Mouse (Mus musculus): ENCODE data around the gene Exoc3l2. TPM values are rescaled to one million over a fixed set of nuclear protein-coding genes. Genes with fewer than 3 reads are reported as not detected.

The Exoc3l2 gene
- polyA plus RNA-seq, 1 experiment, result 0.01 TPM

DNA sequence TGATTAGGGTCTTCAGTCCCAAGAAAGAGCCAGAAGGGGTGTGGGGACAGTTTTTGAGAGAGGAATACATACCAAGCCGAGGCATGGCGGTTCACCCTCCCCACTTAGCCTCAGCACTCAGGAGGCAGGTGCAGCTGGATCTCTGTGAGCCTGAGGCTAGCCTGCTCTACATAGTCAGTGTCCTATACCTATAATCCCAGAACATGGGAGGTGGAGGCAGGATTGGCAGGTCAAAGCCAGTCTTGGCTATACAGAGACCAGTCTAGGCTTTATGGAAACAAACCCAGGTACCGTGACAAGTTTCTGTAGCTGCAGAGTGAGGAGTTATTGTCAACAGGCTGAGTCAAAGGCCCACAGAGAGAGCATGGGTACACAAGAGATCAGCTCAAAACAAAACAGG lies 40.0 kb upstream of the Exoc3l2 start:
- Histone ChIP-seq H3K27me3 (ENCODE audit: control insufficient read depth, insufficient read depth, insufficient read length) (peaks cover 8% of the 10 kb centered on the region), H3K36me3 (ENCODE audit: control insufficient read depth, insufficient read depth) (no peaks in the 10 kb centered on the region), H3K4me3 (ENCODE audit: insufficient read depth, poor library complexity, severe bottlenecking) (no peak overlapping the region), H3K79me3 (ENCODE audit: low read depth) (no peaks in the 10 kb centered on the region), H3K79me2 (ENCODE audit: control insufficient read depth, insufficient read depth) (no peaks in the 10 kb centered on the region), H3ac (ENCODE audit: control insufficient read depth, insufficient read length, low read depth) (no peak overlapping the region)
- TF ChIP-seq MYOG (IDR thresholded peaks at IDR 0.05; ENCODE audit: control insufficient read depth, extremely low read depth, insufficient read length) (no peak), CEBPB (IDR thresholded peaks at IDR 0.05; ENCODE audit: low read depth) (no peak), MAX (IDR thresholded peaks at IDR 0.05) (no peak), USF1 (IDR thresholded peaks at IDR 0.05; ENCODE audit: low read depth) (no peak), FOSL1 (IDR thresholded peaks at IDR 0.05; ENCODE audit: insufficient read depth, low read length, poor library complexity, severe bottlenecking) (no peak), CTCF (IDR thresholded peaks at IDR 0.05; ENCODE audit: control insufficient read depth, insufficient read depth, insufficient read length) (no peak), MYOD1 (IDR thresholded peaks at IDR 0.05; ENCODE audit: control insufficient read depth, insufficient read length, low read depth) (no peak)

- H3K79me2 ChIP-seq (ENCODE audit: control insufficient read depth, insufficient read depth), result no peaks in the 10 kb centered on the region
- no peak for TF ChIP-seq MAX (IDR thresholded peaks at IDR 0.05)
- TF ChIP-seq USF1 (IDR thresholded peaks at IDR 0.05; ENCODE audit: low read depth), result no peak
- no peak for TF ChIP-seq CTCF (IDR thresholded peaks at IDR 0.05; ENCODE audit: control insufficient read depth, insufficient read depth, insufficient read length)
- TF ChIP-seq MYOG (IDR thresholded peaks at IDR 0.05; ENCODE audit: control insufficient read depth, extremely low read depth, insufficient read length), result no peak
- TF ChIP-seq FOSL1 (IDR thresholded peaks at IDR 0.05; ENCODE audit: insufficient read depth, low read length, poor library complexity, severe bottlenecking), result no peak
- no peak for TF ChIP-seq CEBPB (IDR thresholded peaks at IDR 0.05; ENCODE audit: low read depth)
- no peak for TF ChIP-seq MYOD1 (IDR thresholded peaks at IDR 0.05; ENCODE audit: control insufficient read depth, insufficient read length, low read depth)
- H3K27me3 ChIP-seq (ENCODE audit: control insufficient read depth, insufficient read depth, insufficient read length), result peaks cover 8% of the 10 kb centered on the region
- H3K79me3 ChIP-seq (ENCODE audit: low read depth), result no peaks in the 10 kb centered on the region
- no peak overlapping the region for H3K4me3 ChIP-seq (ENCODE audit: insufficient read depth, poor library complexity, severe bottlenecking)
- no peak overlapping the region for H3ac ChIP-seq (ENCODE audit: control insufficient read depth, insufficient read length, low read depth)
- no peaks in the 10 kb centered on the region for H3K36me3 ChIP-seq (ENCODE audit: control insufficient read depth, insufficient read depth)
These were observed 39.1 kb upstream of the Exoc3l2 start for GRCm38 (mm10) chr7:19424051-19424450.

DNA sequence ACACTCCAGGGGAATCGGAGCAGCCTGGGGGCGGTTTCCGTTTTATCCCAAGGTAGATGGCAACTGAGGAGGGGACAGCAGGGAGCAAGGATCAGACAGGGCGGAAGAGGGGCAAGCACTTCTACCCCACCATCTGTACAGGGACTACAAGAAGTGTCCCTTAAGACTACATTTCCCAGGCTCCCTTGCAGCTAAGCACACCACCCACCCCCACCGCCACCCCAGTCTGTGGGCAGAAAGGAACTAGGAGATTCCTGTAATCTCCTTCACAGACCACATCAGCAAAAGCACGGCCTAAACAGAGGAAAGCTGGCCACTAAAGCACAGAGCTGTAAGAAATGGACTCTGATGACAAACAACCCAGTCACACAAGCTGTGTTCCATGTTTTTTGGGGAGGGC lies 36.8 kb upstream of the Exoc3l2 start:
- no peak overlapping the region for H3K4me3 ChIP-seq (ENCODE audit: insufficient read depth, poor library complexity, severe bottlenecking)

GRCm38 (mm10) chr7:19426888-19427287 lies 36.2 kb upstream of the Exoc3l2 start:
- no peaks in the 10 kb centered on the region for H3K36me3 ChIP-seq (ENCODE audit: control insufficient read depth, insufficient read depth)
- peak; percentile 58 for TF ChIP-seq USF1 (IDR thresholded peaks at IDR 0.05; ENCODE audit: low read depth)
- no peak for TF ChIP-seq MAX (IDR thresholded peaks at IDR 0.05)
- no peak for TF ChIP-seq MYOG (IDR thresholded peaks at IDR 0.05; ENCODE audit: control insufficient read depth, extremely low read depth, insufficient read length)
- TF ChIP-seq CTCF (IDR thresholded peaks at IDR 0.05; ENCODE audit: control insufficient read depth, insufficient read depth, insufficient read length), result no peak
- no peaks in the 10 kb centered on the region for H3K79me2 ChIP-seq (ENCODE audit: control insufficient read depth, insufficient read depth)
- no peaks in the 10 kb centered on the region for H3K79me3 ChIP-seq (ENCODE audit: low read depth)
- no peaks in the 10 kb centered on the region for H3K27me3 ChIP-seq (ENCODE audit: control insufficient read depth, insufficient read depth, insufficient read length)
- H3K4me3 ChIP-seq (ENCODE audit: insufficient read depth, poor library complexity, severe bottlenecking), result no peak overlapping the region
- H3ac ChIP-seq (ENCODE audit: control insufficient read depth, insufficient read length, low read depth), result no peak overlapping the region

More for the DNA sequence above, 36.8 kb upstream of the Exoc3l2 start:
- Histone ChIP-seq H3K79me3 (ENCODE audit: low read depth) (no peaks in the 10 kb centered on the region), H3K79me2 (ENCODE audit: control insufficient read depth, insufficient read depth) (no peaks in the 10 kb centered on the region), H3ac (ENCODE audit: control insufficient read depth, insufficient read length, low read depth) (no peak overlapping the region), H3K27me3 (ENCODE audit: control insufficient read depth, insufficient read depth, insufficient read length) (no peaks in the 10 kb centered on the region), H3K36me3 (ENCODE audit: control insufficient read depth, insufficient read depth) (no peaks in the 10 kb centered on the region)
- TF ChIP-seq MAX (IDR thresholded peaks at IDR 0.05), result no peak
- no peak for TF ChIP-seq MYOG (IDR thresholded peaks at IDR 0.05; ENCODE audit: control insufficient read depth, extremely low read depth, insufficient read length)
- no peak for TF ChIP-seq USF1 (IDR thresholded peaks at IDR 0.05; ENCODE audit: low read depth)
- no peak for TF ChIP-seq CTCF (IDR thresholded peaks at IDR 0.05; ENCODE audit: control insufficient read depth, insufficient read depth, insufficient read length)
- no peak for TF ChIP-seq MYOD1 (IDR thresholded peaks at IDR 0.05; ENCODE audit: control insufficient read depth, insufficient read length, low read depth)

- Histone ChIP-seq H3K4me3 (ENCODE audit: insufficient read depth, poor library complexity, severe bottlenecking) (no peak overlapping the region), H3K36me3 (ENCODE audit: control insufficient read depth, insufficient read depth) (peaks cover 2% of the 10 kb centered on the region), H3K79me2 (ENCODE audit: control insufficient read depth, insufficient read depth) (no peaks in the 10 kb centered on the region)
These were observed 35.0 kb upstream of the Exoc3l2 start for GRCm38 (mm10) chr7:19427999-19428650.

DNA sequence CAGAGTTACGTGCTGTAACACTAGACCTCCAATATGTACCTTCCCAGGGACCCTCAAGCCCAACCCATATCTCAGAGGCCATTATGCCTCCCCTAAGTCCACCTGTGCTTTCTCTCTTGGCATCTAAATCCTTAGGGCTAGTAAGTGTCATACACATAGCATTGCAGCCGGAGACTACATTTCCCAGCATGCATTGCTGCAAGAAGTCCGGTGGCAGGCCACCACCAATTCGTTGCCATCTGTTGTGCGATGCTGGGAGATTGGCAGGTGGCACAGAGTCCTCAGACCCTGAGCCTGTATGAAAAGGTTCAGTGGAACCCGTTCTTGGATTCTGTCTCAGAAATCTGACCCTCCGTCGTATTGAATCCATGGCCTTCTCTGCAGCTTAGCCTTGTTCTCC lies 33.4 kb upstream of the Exoc3l2 start:
- Histone ChIP-seq H3K79me2 (ENCODE audit: control insufficient read depth, insufficient read depth) (no peaks in the 10 kb centered on the region), H3K36me3 (ENCODE audit: control insufficient read depth, insufficient read depth) (peaks cover 2% of the 10 kb centered on the region), H3K4me3 (ENCODE audit: insufficient read depth, poor library complexity, severe bottlenecking) (no peak overlapping the region), H3ac (ENCODE audit: control insufficient read depth, insufficient read length, low read depth) (no peak overlapping the region), H3K79me3 (ENCODE audit: low read depth) (no peaks in the 10 kb centered on the region), H3K27me3 (ENCODE audit: control insufficient read depth, insufficient read depth, insufficient read length) (no peaks in the 10 kb centered on the region)
- TF ChIP-seq FOSL1 (IDR thresholded peaks at IDR 0.05; ENCODE audit: insufficient read depth, low read length, poor library complexity, severe bottlenecking) (no peak), MAX (IDR thresholded peaks at IDR 0.05) (no peak), USF1 (IDR thresholded peaks at IDR 0.05; ENCODE audit: low read depth) (no peak), MYOD1 (IDR thresholded peaks at IDR 0.05; ENCODE audit: control insufficient read depth, insufficient read length, low read depth) (no peak), CEBPB (IDR thresholded peaks at IDR 0.05; ENCODE audit: low read depth) (no peak), MYOG (IDR thresholded peaks at IDR 0.05; ENCODE audit: control insufficient read depth, extremely low read depth, insufficient read length) (no peak), CTCF (IDR thresholded peaks at IDR 0.05; ENCODE audit: control insufficient read depth, insufficient read depth, insufficient read length) (no peak)

More at GRCm38 (mm10) chr7:19427999-19428650, 35.0 kb upstream of the Exoc3l2 start:
- Histone ChIP-seq H3K79me3 (ENCODE audit: low read depth) (no peaks in the 10 kb centered on the region), H3K27me3 (ENCODE audit: control insufficient read depth, insufficient read depth, insufficient read length) (no peaks in the 10 kb centered on the region), H3ac (ENCODE audit: control insufficient read depth, insufficient read length, low read depth) (no peak overlapping the region)
- no peak for TF ChIP-seq CEBPB (IDR thresholded peaks at IDR 0.05; ENCODE audit: low read depth)
- no peak for TF ChIP-seq MYOG (IDR thresholded peaks at IDR 0.05; ENCODE audit: control insufficient read depth, extremely low read depth, insufficient read length)
- no peak for TF ChIP-seq CTCF (IDR thresholded peaks at IDR 0.05; ENCODE audit: control insufficient read depth, insufficient read depth, insufficient read length)
- TF ChIP-seq FOSL1 (IDR thresholded peaks at IDR 0.05; ENCODE audit: insufficient read depth, low read length, poor library complexity, severe bottlenecking), result no peak
- TF ChIP-seq MYOD1 (IDR thresholded peaks at IDR 0.05; ENCODE audit: control insufficient read depth, insufficient read length, low read depth), result no peak
- TF ChIP-seq MAX (IDR thresholded peaks at IDR 0.05), result no peak
- no peak for TF ChIP-seq USF1 (IDR thresholded peaks at IDR 0.05; ENCODE audit: low read depth)
